Mouse (Mus musculus): ENCODE measurements at regions not wholly inside any gene's neighbourhood (a gene's known extent, or its start where the extent isn't known, plus 50 kb on each side); places are given as distances from the start of the nearest gene placed in this dataset.
"Not testable (repeated sequence)": the region's sequence is repeated elsewhere in the genome, so short reads cannot be mapped to it uniquely, and the experiment has no call there.

GRCm38 (mm10) chr5:68351793-68352192 is 320.2 kb downstream of the Grxcr1 start:
- DNase-seq (ENCODE audit: low spot score) (no peak), ATAC-seq (ENCODE audit: insufficient read depth, low read depth) (no peak)
- WGBS = 63% methylated on average over 5 of the region's 5 CpGs
- Histone ChIP-seq H3K36me3 (replicated peaks; ENCODE audit: control insufficient read depth, insufficient read depth, low read length) (no peaks in the 10 kb centered on the region), H3K27ac (ENCODE audit: low read depth) (no peak overlapping the region), H3K9ac (replicated peaks; ENCODE audit: low read depth, low read length) (no peak overlapping the region), H3K4me1 (ENCODE audit: control insufficient read depth, insufficient read depth) (no peaks in the 10 kb centered on the region), H3K27me3 (ENCODE audit: control insufficient read depth, insufficient read depth, low read length) (no peaks in the 10 kb centered on the region), H3K9me3 (replicated peaks; ENCODE audit: control insufficient read depth, low read length) (no peaks in the 10 kb centered on the region), H3K4me2 (ENCODE audit: low read depth, low read length) (no peak overlapping the region), H3K4me3 (ENCODE audit: low read depth, low read length) (no peak overlapping the region)
- TF ChIP-seq CTCF (IDR thresholded peaks at IDR 0.05; ENCODE audit: low read depth) (no peak), EP300 (IDR thresholded peaks at IDR 0.05; ENCODE audit: low read depth) (no peak)

- TF ChIP-seq CTCF (IDR thresholded peaks at IDR 0.05; ENCODE audit: low read depth) (no peak), EP300 (IDR thresholded peaks at IDR 0.05; ENCODE audit: low read depth) (no peak)
- Histone ChIP-seq H3K4me2 (ENCODE audit: low read depth, low read length) (no peak overlapping the region), H3K9ac (replicated peaks; ENCODE audit: low read depth, low read length) (no peak overlapping the region), H3K27me3 (ENCODE audit: control insufficient read depth, insufficient read depth, low read length) (no peaks in the 10 kb centered on the region), H3K27ac (ENCODE audit: low read depth) (no peak overlapping the region), H3K4me1 (ENCODE audit: control insufficient read depth, insufficient read depth) (no peaks in the 10 kb centered on the region), H3K4me3 (ENCODE audit: low read depth, low read length) (no peak overlapping the region), H3K9me3 (replicated peaks; ENCODE audit: control insufficient read depth, low read length) (no peaks in the 10 kb centered on the region), H3K36me3 (replicated peaks; ENCODE audit: control insufficient read depth, insufficient read depth, low read length) (no peaks in the 10 kb centered on the region)
- no peak for ATAC-seq (ENCODE audit: insufficient read depth, low read depth)
- no peak for DNase-seq (ENCODE audit: low spot score)
- WGBS = 75% methylated on average over 4 of the region's 4 CpGs
Measured at GRCm38 (mm10) chr5:68353211-68353610, 321.6 kb downstream of the Grxcr1 start.

GRCm38 (mm10) chr5:68353816-68354215 is 322.2 kb downstream of the Grxcr1 start:
- not testable (repeated sequence) for DNase-seq (ENCODE audit: low spot score); H3K27ac ChIP-seq (ENCODE audit: low read depth); H3K4me2 ChIP-seq (ENCODE audit: low read depth, low read length); ATAC-seq (ENCODE audit: insufficient read depth, low read depth); H3K9ac ChIP-seq (replicated peaks; ENCODE audit: low read depth, low read length); H3K4me1 ChIP-seq (ENCODE audit: control insufficient read depth, insufficient read depth); H3K4me3 ChIP-seq (ENCODE audit: low read depth, low read length); H3K36me3 ChIP-seq (replicated peaks; ENCODE audit: control insufficient read depth, insufficient read depth, low read length); H3K27me3 ChIP-seq (ENCODE audit: control insufficient read depth, insufficient read depth, low read length); H3K9me3 ChIP-seq (replicated peaks; ENCODE audit: control insufficient read depth, low read length)
- WGBS = 70% methylated on average over 3 of the region's 3 CpGs

GRCm38 (mm10) chr5:68361581-68362211 is 330.1 kb downstream of the Grxcr1 start:
- Histone ChIP-seq H3K4me2 (ENCODE audit: low read depth, low read length) (no peak overlapping the region), H3K9me3 (replicated peaks; ENCODE audit: control insufficient read depth, low read length) (no peaks in the 10 kb centered on the region), H3K4me1 (ENCODE audit: control insufficient read depth, insufficient read depth) (no peaks in the 10 kb centered on the region), H3K9ac (replicated peaks; ENCODE audit: low read depth, low read length) (no peak overlapping the region), H3K36me3 (replicated peaks; ENCODE audit: control insufficient read depth, insufficient read depth, low read length) (no peaks in the 10 kb centered on the region), H3K27ac (ENCODE audit: low read depth) (no peak overlapping the region), H3K4me3 (ENCODE audit: low read depth, low read length) (no peak overlapping the region), H3K27me3 (ENCODE audit: control insufficient read depth, insufficient read depth, low read length) (no peaks in the 10 kb centered on the region)
- WGBS = 60% methylated on average over 3 of the region's 3 CpGs
- TF ChIP-seq CTCF (IDR thresholded peaks at IDR 0.05; ENCODE audit: low read depth) (no peak), EP300 (IDR thresholded peaks at IDR 0.05; ENCODE audit: low read depth) (no peak)
- DNase-seq (ENCODE audit: low spot score) = no peak
- ATAC-seq (ENCODE audit: insufficient read depth, low read depth) = no peak

GRCm38 (mm10) chr5:68373082-68373481 is 341.4 kb downstream of the Grxcr1 start:
- DNase-seq (ENCODE audit: low spot score) (no peak), ATAC-seq (ENCODE audit: insufficient read depth, low read depth) (no peak)
- H3K27me3 ChIP-seq (ENCODE audit: control insufficient read depth, insufficient read depth, low read length) = no peaks in the 10 kb centered on the region
- H3K4me3 ChIP-seq (ENCODE audit: low read depth, low read length) = no peak overlapping the region
- WGBS = 80% methylated on average over 2 of the region's 2 CpGs
- no peaks in the 10 kb centered on the region for H3K36me3 ChIP-seq (replicated peaks; ENCODE audit: control insufficient read depth, insufficient read depth, low read length)
- TF ChIP-seq EP300 (IDR thresholded peaks at IDR 0.05; ENCODE audit: low read depth) = no peak
- TF ChIP-seq CTCF (IDR thresholded peaks at IDR 0.05; ENCODE audit: low read depth) = no peak
- no peaks in the 10 kb centered on the region for H3K4me1 ChIP-seq (ENCODE audit: control insufficient read depth, insufficient read depth)
- no peaks in the 10 kb centered on the region for H3K9me3 ChIP-seq (replicated peaks; ENCODE audit: control insufficient read depth, low read length)
- H3K4me2 ChIP-seq (ENCODE audit: low read depth, low read length) = no peak overlapping the region
- no peak overlapping the region for H3K9ac ChIP-seq (replicated peaks; ENCODE audit: low read depth, low read length)
- H3K27ac ChIP-seq (ENCODE audit: low read depth) = no peak overlapping the region
